Mouse (Mus musculus): ENCODE data around the gene Asb11.

GRCm38 (mm10) chrX:164508728-164509127 is 71.9 kb downstream of the Asb11 start:
- TF ChIP-seq GATA1 (IDR thresholded peaks at IDR 0.05; ENCODE audit: low read length) (no peak), TAL1 (IDR thresholded peaks at IDR 0.05; ENCODE audit: low read length) (no peak)

Measured in erythroblast, embryonic 14.5 days (primary cell).